Mouse (Mus musculus): ENCODE measurements at regions not wholly inside any gene's neighbourhood (a gene's known extent, or its start where the extent isn't known, plus 50 kb on each side); places are given as distances from the start of the nearest gene placed in this dataset.

GRCm38 (mm10) chr16:5740776-5741175, 144.4 kb upstream of the Rbfox1 start:
- H3K4me1 ChIP-seq (ENCODE audit: control insufficient read depth, insufficient read depth, insufficient read length, low read length), result no peaks in the 10 kb centered on the region
- H3K27ac ChIP-seq (replicated peaks; ENCODE audit: low read depth, low read length), result no peak overlapping the region
- no peak overlapping the region for H3K4me3 ChIP-seq (ENCODE audit: insufficient read depth, low read depth, low read length)

GRCm38 (mm10) chr16:5733608-5734007, 151.5 kb upstream of the Rbfox1 start:
- Histone ChIP-seq H3K27ac (replicated peaks; ENCODE audit: low read depth, low read length) (no peak overlapping the region), H3K4me3 (ENCODE audit: insufficient read depth, low read depth, low read length) (no peak overlapping the region), H3K4me1 (ENCODE audit: control insufficient read depth, insufficient read depth, insufficient read length, low read length) (no peaks in the 10 kb centered on the region)

- H3K27ac ChIP-seq (replicated peaks; ENCODE audit: low read depth, low read length), result no peak overlapping the region
- no peaks in the 10 kb centered on the region for H3K4me1 ChIP-seq (ENCODE audit: control insufficient read depth, insufficient read depth, insufficient read length, low read length)
- no peak overlapping the region for H3K4me3 ChIP-seq (ENCODE audit: insufficient read depth, low read depth, low read length)
These were observed 162.6 kb upstream of the Rbfox1 start for GRCm38 (mm10) chr16:5722506-5722905.

GRCm38 (mm10) chr16:5713476-5713875, 171.7 kb upstream of the Rbfox1 start:
- Histone ChIP-seq H3K4me3 (ENCODE audit: insufficient read depth, low read depth, low read length) (no peak overlapping the region), H3K4me1 (ENCODE audit: control insufficient read depth, insufficient read depth, insufficient read length, low read length) (no peaks in the 10 kb centered on the region), H3K27ac (replicated peaks; ENCODE audit: low read depth, low read length) (no peak overlapping the region)

DNA sequence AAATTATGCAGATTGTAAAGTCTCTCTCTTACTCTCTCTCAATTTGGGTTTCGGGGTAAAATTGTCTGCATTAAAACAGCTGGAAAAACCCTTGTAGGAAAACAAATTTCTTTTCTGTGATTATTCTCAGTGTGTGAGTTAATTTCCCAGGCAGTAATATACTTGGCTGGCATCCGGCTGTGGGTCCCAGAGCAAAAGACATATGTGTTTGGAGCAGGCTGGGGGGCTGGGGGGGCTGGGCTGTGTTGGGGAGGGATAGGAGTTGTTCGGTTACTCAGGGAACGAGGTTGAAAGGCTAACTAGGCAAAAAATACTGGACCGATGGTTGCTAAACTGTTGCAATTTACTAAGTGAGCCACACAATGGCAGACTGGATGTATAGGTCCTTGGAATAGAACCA, 175.3 kb upstream of the Rbfox1 start:
- Histone ChIP-seq H3K27ac (replicated peaks; ENCODE audit: low read depth, low read length) (no peak overlapping the region), H3K4me1 (ENCODE audit: control insufficient read depth, insufficient read depth, insufficient read length, low read length) (no peaks in the 10 kb centered on the region), H3K4me3 (ENCODE audit: insufficient read depth, low read depth, low read length) (no peak overlapping the region)

DNA sequence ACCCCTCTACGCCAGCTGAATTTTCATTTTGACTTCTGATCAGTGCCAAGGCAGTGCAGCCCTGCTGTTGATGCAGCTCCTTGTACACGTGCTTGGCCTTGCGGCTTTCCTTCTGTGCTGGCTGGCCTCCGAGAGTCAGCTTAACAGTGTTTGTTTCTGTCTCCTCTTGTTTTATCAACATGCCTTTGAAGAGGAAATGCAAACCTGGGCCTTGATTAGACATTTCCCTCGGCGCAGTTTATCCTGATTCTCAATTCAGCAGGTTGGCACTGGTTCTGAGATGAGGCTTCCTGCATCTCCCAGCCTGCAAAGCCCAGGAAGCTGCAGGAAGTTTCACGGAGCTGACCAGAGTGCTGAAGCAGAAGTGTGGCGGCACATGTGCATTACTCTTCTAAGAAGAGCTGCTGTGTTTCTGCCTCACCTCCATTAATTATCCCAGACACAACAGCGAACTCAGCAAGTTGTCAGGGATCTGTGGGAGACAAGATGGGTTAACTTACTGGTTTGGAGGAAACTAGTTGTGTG, 184.4 kb upstream of the Rbfox1 start:
- Histone ChIP-seq H3K4me1 (ENCODE audit: control insufficient read depth, insufficient read depth, insufficient read length, low read length) (no peaks in the 10 kb centered on the region), H3K27ac (replicated peaks; ENCODE audit: low read depth, low read length) (no peak overlapping the region), H3K4me3 (ENCODE audit: insufficient read depth, low read depth, low read length) (no peak overlapping the region)

DNA sequence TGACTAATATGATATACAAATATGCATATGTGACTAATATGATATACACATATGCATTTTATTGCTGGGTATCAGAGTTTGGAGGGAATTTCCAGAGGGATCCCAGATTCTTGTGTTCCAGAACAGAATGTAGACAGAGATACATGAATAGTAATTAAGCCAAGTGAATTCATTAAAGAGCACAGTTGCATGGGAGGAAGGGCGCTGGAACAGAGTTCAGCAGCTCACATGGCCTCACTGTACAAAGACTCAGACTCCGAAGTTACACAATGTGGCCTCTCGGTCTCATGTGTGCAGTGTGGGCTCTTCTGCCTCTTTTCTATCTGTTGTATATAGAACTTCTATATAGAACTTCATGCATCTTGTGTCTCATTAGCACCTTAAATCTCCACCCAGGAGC, 196.8 kb upstream of the Rbfox1 start:
- Histone ChIP-seq H3K4me3 (ENCODE audit: insufficient read depth, low read depth, low read length) (no peak overlapping the region), H3K27ac (replicated peaks; ENCODE audit: low read depth, low read length) (no peak overlapping the region), H3K4me1 (ENCODE audit: control insufficient read depth, insufficient read depth, insufficient read length, low read length) (no peaks in the 10 kb centered on the region)

DNA sequence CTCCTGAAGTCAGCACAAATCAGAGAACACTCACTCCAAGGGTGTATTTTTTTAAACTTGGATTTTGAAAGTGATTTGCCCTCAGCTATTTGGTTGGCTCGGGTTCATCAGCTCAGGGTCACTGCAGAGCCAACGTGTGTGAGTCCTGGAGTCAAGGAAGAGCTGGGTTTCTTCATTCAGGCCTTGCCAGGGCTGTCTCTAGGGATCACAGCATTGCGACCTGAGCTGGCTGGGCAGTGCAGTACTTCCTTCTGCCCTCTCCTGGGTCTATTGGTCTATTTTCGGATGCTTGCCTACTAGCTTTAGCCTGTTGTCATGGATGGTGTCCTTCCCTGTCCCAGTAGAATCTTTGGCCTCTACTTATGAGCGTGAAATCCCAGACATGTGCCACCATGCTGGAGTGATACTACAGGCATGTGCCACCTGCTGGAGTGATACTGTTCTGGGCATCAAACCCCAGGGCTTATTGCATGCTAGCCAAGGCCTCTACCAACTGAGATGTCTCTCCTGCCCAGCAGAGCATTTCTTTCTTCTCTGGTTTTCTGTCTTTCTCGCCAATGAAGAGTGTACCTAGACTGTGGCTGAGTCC, 211.7 kb upstream of the Rbfox1 start:
- Histone ChIP-seq H3K4me3 (ENCODE audit: insufficient read depth, low read depth, low read length) (no peak overlapping the region), H3K27ac (replicated peaks; ENCODE audit: low read depth, low read length) (no peak overlapping the region)

GRCm38 (mm10) chr16:5672871-5673270, 212.3 kb upstream of the Rbfox1 start:
- H3K27ac ChIP-seq (replicated peaks; ENCODE audit: low read depth, low read length), result no peak overlapping the region
- no peak overlapping the region for H3K4me3 ChIP-seq (ENCODE audit: insufficient read depth, low read depth, low read length)
- H3K4me1 ChIP-seq (ENCODE audit: control insufficient read depth, insufficient read depth, insufficient read length, low read length), result no peaks in the 10 kb centered on the region

More for the DNA sequence above, 211.7 kb upstream of the Rbfox1 start:
- no peaks in the 10 kb centered on the region for H3K4me1 ChIP-seq (ENCODE audit: control insufficient read depth, insufficient read depth, insufficient read length, low read length)

DNA sequence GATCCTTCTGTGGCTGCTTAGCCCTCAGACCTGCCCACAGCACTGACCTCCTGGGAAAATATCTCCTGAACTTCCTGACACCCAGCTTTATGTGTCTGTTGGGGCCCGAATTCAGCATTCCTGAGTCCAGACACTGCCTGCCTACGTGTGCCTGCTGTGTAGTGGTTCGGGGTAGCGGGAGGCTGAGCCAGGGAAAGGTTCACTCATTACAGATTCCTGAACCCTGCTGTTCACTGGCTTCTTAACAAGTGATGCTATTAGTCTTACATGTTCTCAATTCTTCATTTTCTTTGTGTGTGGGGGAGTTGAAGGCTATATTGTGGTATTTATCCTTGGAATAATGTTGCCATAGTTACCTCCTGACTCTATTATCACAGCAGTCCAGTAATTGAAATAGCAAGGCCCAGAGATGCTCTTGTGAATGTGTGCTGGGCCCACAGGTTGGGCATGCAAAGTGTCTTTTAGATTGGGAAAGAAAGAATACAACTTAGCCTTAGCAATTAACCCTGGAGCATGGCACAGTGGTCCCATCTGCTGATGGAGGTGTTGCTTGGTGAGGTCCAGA, 216.7 kb upstream of the Rbfox1 start:
- Histone ChIP-seq H3K4me1 (ENCODE audit: control insufficient read depth, insufficient read depth, insufficient read length, low read length) (no peaks in the 10 kb centered on the region), H3K27ac (replicated peaks; ENCODE audit: low read depth, low read length) (no peak overlapping the region), H3K4me3 (ENCODE audit: insufficient read depth, low read depth, low read length) (no peak overlapping the region)

GRCm38 (mm10) chr16:5661918-5662317, 223.2 kb upstream of the Rbfox1 start:
- no peak overlapping the region for H3K4me3 ChIP-seq (ENCODE audit: insufficient read depth, low read depth, low read length)
- no peak overlapping the region for H3K27ac ChIP-seq (replicated peaks; ENCODE audit: low read depth, low read length)
- no peaks in the 10 kb centered on the region for H3K4me1 ChIP-seq (ENCODE audit: control insufficient read depth, insufficient read depth, insufficient read length, low read length)

DNA sequence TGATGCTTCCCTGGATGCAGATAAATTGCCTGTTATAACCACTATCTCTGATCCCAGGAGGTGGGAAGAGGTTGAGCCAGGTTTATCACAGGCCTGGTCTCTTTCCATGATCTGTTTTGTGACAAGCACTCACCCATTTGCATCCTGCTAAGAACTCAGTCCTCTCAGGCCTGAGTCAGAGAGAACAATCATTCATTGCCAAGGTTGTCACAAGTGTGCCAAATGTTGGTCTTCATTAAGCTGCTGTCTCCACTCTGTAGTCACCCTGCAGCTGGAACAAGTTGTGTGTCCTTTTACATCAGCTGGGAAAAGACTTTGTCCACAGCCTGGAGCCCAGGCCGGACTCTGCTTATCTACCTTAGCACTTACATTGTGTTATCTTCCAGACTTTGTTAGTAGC, 233.6 kb upstream of the Rbfox1 start:
- Histone ChIP-seq H3K27ac (replicated peaks; ENCODE audit: low read depth, low read length) (no peak overlapping the region), H3K4me1 (ENCODE audit: control insufficient read depth, insufficient read depth, insufficient read length, low read length) (no peaks in the 10 kb centered on the region), H3K4me3 (ENCODE audit: insufficient read depth, low read depth, low read length) (no peak overlapping the region)

GRCm38 (mm10) chr16:5651002-5651401, 234.2 kb upstream of the Rbfox1 start:
- Histone ChIP-seq H3K4me3 (ENCODE audit: insufficient read depth, low read depth, low read length) (no peak overlapping the region), H3K27ac (replicated peaks; ENCODE audit: low read depth, low read length) (no peak overlapping the region), H3K4me1 (ENCODE audit: control insufficient read depth, insufficient read depth, insufficient read length, low read length) (no peaks in the 10 kb centered on the region)

DNA sequence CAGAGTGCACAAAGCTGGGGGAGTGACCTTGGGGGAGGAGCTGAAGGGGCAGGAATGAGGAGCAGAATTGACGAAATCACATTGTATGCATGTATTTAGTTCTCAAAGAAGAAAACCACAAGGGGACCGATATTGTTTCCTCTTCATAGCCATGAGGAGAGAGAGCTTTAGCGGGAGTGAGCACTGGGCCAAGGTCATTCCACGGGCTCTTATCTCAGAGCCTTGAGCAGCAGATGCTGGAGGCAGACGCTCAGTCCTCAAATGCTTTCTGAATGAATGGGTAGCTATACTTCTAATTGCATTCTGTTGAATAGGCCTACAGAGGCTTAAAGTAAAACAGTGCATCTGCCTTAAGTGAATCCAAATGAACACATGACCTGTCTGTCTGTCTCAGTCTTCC, 245.2 kb upstream of the Rbfox1 start:
- no peaks in the 10 kb centered on the region for H3K4me1 ChIP-seq (ENCODE audit: control insufficient read depth, insufficient read depth, insufficient read length, low read length)
- H3K27ac ChIP-seq (replicated peaks; ENCODE audit: low read depth, low read length), result no peak overlapping the region
- no peak overlapping the region for H3K4me3 ChIP-seq (ENCODE audit: insufficient read depth, low read depth, low read length)

- Histone ChIP-seq H3K27ac (replicated peaks; ENCODE audit: low read depth, low read length) (no peak overlapping the region), H3K4me1 (ENCODE audit: control insufficient read depth, insufficient read depth, insufficient read length, low read length) (no peaks in the 10 kb centered on the region), H3K4me3 (ENCODE audit: insufficient read depth, low read depth, low read length) (no peak overlapping the region)
These were observed 255.2 kb upstream of the Rbfox1 start for GRCm38 (mm10) chr16:5629996-5630395.

GRCm38 (mm10) chr16:5627910-5628309, 257.2 kb upstream of the Rbfox1 start:
- no peaks in the 10 kb centered on the region for H3K4me1 ChIP-seq (ENCODE audit: control insufficient read depth, insufficient read depth, insufficient read length, low read length)
- no peak overlapping the region for H3K4me3 ChIP-seq (ENCODE audit: insufficient read depth, low read depth, low read length)
- no peak overlapping the region for H3K27ac ChIP-seq (replicated peaks; ENCODE audit: low read depth, low read length)
